Mouse (Mus musculus) myocyte (in vitro differentiated cells): ENCODE measurements around the gene Opn3. TPM values are rescaled to one million over a fixed set of nuclear protein-coding genes. Genes with fewer than 3 reads are reported as not detected.
A peak's percentile ranks its signal among the peaks of the same experiment; 100 is the strongest.

ENCODE experiments used
- H3K27me3 ChIP-seq: one replicate; pipeline ENCODE4 v1.6.1; 2011; ENCODE audit not compliant: control insufficient read depth, insufficient read depth, insufficient read length
- H3K36me3 ChIP-seq: one replicate; pipeline ENCODE4 v1.6.1; 2011; ENCODE audit not compliant: control insufficient read depth, insufficient read depth
- H3K4me2 ChIP-seq: one replicate; pipeline ENCODE4 v1.6.1; 2011; ENCODE audit warnings: low read depth, control low read depth
- H3K4me3 ChIP-seq: one replicate; pipeline ENCODE4 v1.5.1; 2011; ENCODE audit warnings: mild to moderate bottlenecking, control low read depth, moderate library complexity
- H3K79me2 ChIP-seq: one replicate; pipeline ENCODE4 v1.6.1; 2011; ENCODE audit not compliant: control insufficient read depth, insufficient read depth
- H3ac ChIP-seq: one replicate; pipeline ENCODE4 v1.6.1; 2011; ENCODE audit not compliant: control insufficient read depth, insufficient read length
- CEBPB ChIP-seq: IDR thresholded peaks from 2 replicates; pipeline ENCODE4 v1.6.1; 2011; ENCODE audit warnings: mild to moderate bottlenecking, moderate library complexity; ENCODE audit not compliant: poor library complexity, insufficient read depth, severe bottlenecking
- E2F4 ChIP-seq: IDR thresholded peaks from one replicate; pipeline ENCODE4 v1.6.1; 2011; ENCODE audit warnings: mild to moderate bottlenecking, control low read depth, moderate library complexity; ENCODE audit not compliant: insufficient read depth
- MAX ChIP-seq: IDR thresholded peaks from one replicate; pipeline ENCODE4 v1.6.1; 2011; ENCODE audit warnings: low read depth, mild to moderate bottlenecking, control low read depth
- MYOD1 ChIP-seq, 3 experiments: IDR thresholded peaks; one replicate each; pipeline ENCODE4 v1.6.1; 2011; ENCODE audit warnings: control low read depth in 2 of 3, low read depth in 2 of 3, mild to moderate bottlenecking in 2 of 3, moderate library complexity in 1 of 3; ENCODE audit not compliant: insufficient read length in 2 of 3, control insufficient read depth in 1 of 3
- MYOG ChIP-seq, 3 experiments: IDR thresholded peaks; one replicate each; pipeline ENCODE4 v1.6.1; 2011; ENCODE audit warnings: control low read depth in 2 of 3, low read depth in 2 of 3, mild to moderate bottlenecking in 2 of 3; ENCODE audit not compliant: insufficient read length in 2 of 3, control insufficient read depth in 1 of 3, insufficient read depth in 1 of 3
- POLR2A ChIP-seq: IDR thresholded peaks from one replicate; pipeline ENCODE4 v1.6.1; 2011; ENCODE audit warnings: low read depth, mild to moderate bottlenecking, control low read depth, moderate library complexity; ENCODE audit not compliant: insufficient read length
- POLR2AphosphoS2 ChIP-seq: IDR thresholded peaks from one replicate; pipeline ENCODE4 v1.6.1; 2011; ENCODE audit warnings: low read depth, control low read depth; ENCODE audit not compliant: insufficient read length
- REST ChIP-seq: IDR thresholded peaks from one replicate; pipeline ENCODE4 v1.6.1; 2011; ENCODE audit warnings: mild to moderate bottlenecking, control low read depth, moderate library complexity; ENCODE audit not compliant: insufficient read depth, insufficient read length
- SRF ChIP-seq: IDR thresholded peaks from one replicate; pipeline ENCODE4 v1.6.1; 2011; ENCODE audit warnings: low read depth; ENCODE audit not compliant: control insufficient read depth, insufficient read length
- TCF12 ChIP-seq: IDR thresholded peaks from one replicate; pipeline ENCODE4 v1.6.1; 2011; ENCODE audit warnings: mild to moderate bottlenecking, control low read depth; ENCODE audit not compliant: poor library complexity, insufficient read depth, severe bottlenecking
- TCF3 ChIP-seq: IDR thresholded peaks from one replicate; pipeline ENCODE4 v1.6.1; 2011; ENCODE audit warnings: low read depth, control low read depth; ENCODE audit not compliant: insufficient read length
- USF1 ChIP-seq: IDR thresholded peaks from one replicate; pipeline ENCODE4 v1.6.1; 2011; ENCODE audit warnings: low read depth, mild to moderate bottlenecking, control low read depth, moderate library complexity
- polyA plus RNA-seq: library from polyadenylated mRNA; unstranded; fragments of >200 nt; fragmentation: generic; extraction: Trizol; gene quantifications from one replicate; pipeline ENCODE4 v1.2.1, GENCODE M21; 2012; ENCODE audit warnings: missing spikeins

Opn3 gene
- polyA plus RNA-seq, 1 experiment, result 4.8 TPM

GRCm38 (mm10) chr1:175707599-175707998 lies 15.0 kb upstream of the Opn3 start:
- Histone ChIP-seq H3K4me2 (no peak overlapping the region), H3K36me3 (no peaks in the 10 kb centered on the region), H3K4me3 (no peak overlapping the region), H3K27me3 (no peaks in the 10 kb centered on the region), H3K79me2 (no peaks in the 10 kb centered on the region), H3ac (no peak overlapping the region)
- no peak for TF ChIP-seq MYOG (IDR thresholded peaks at IDR 0.05; ENCODE audit: control insufficient read depth in 1 of 3, insufficient read depth in 1 of 3, insufficient read length in 2 of 3, low read depth in 2 of 3)
- no peak for TF ChIP-seq USF1
- TF ChIP-seq POLR2AphosphoS2, result no peak
- TF ChIP-seq TCF12, result no peak
- TF ChIP-seq REST, result no peak

GRCm38 (mm10) chr1:175701145-175701544 lies 8.6 kb upstream of the Opn3 start:
- H3K36me3 ChIP-seq, result no peaks in the 10 kb centered on the region
- no peak overlapping the region for H3K4me3 ChIP-seq
- TF ChIP-seq CEBPB (no peak), TCF3 (no peak), E2F4 (no peak), POLR2A (no peak), POLR2AphosphoS2 (no peak), TCF12 (no peak), USF1 (no peak), MYOG (IDR thresholded peaks at IDR 0.05; ENCODE audit: control insufficient read depth in 1 of 3, insufficient read depth in 1 of 3, insufficient read length in 2 of 3, low read depth in 2 of 3) (no peak), MYOD1 (IDR thresholded peaks at IDR 0.05; ENCODE audit: control insufficient read depth in 1 of 3, insufficient read length in 2 of 3, low read depth in 2 of 3) (no peak), REST (no peak)
- no peak overlapping the region for H3K4me2 ChIP-seq
- H3K27me3 ChIP-seq, result no peaks in the 10 kb centered on the region
- H3ac ChIP-seq, result no peak overlapping the region
- H3K79me2 ChIP-seq, result no peaks in the 10 kb centered on the region

- Histone ChIP-seq H3K36me3 (no peaks in the 10 kb centered on the region), H3K4me2 (no peak overlapping the region), H3ac (no peak overlapping the region), H3K79me2 (no peaks in the 10 kb centered on the region), H3K27me3 (no peaks in the 10 kb centered on the region), H3K4me3 (no peak overlapping the region)
- no peak for TF ChIP-seq TCF3
- TF ChIP-seq USF1, result peak; percentile 27
- no peak for TF ChIP-seq TCF12
- TF ChIP-seq E2F4, result no peak
- no peak for TF ChIP-seq POLR2A
- TF ChIP-seq SRF, result no peak
These were observed 7.2 kb upstream of the Opn3 start for GRCm38 (mm10) chr1:175699796-175700195.

GRCm38 (mm10) chr1:175699375-175699774 lies 6.8 kb upstream of the Opn3 start:
- H3K4me2 ChIP-seq, result no peak overlapping the region
- H3K27me3 ChIP-seq, result no peaks in the 10 kb centered on the region
- no peaks in the 10 kb centered on the region for H3K79me2 ChIP-seq
- no peak overlapping the region for H3K4me3 ChIP-seq
- TF ChIP-seq USF1 (no peak), MYOG (IDR thresholded peaks at IDR 0.05; ENCODE audit: control insufficient read depth in 1 of 3, insufficient read depth in 1 of 3, insufficient read length in 2 of 3, low read depth in 2 of 3) (no peak), MAX (no peak), CEBPB (no peak), POLR2A (no peak), TCF12 (no peak), MYOD1 (IDR thresholded peaks at IDR 0.05; ENCODE audit: control insufficient read depth in 1 of 3, insufficient read length in 2 of 3, low read depth in 2 of 3) (no peak), E2F4 (no peak), TCF3 (no peak), POLR2AphosphoS2 (no peak), REST (no peak), SRF (no peak)
- no peaks in the 10 kb centered on the region for H3K36me3 ChIP-seq
- no peak overlapping the region for H3ac ChIP-seq

- Histone ChIP-seq H3K36me3 (no peaks in the 10 kb centered on the region), H3K4me2 (no peak within 1 kb of the TSS), H3K27me3 (no peaks in the 10 kb centered on the region), H3K4me3 (no peak within 1 kb of the TSS), H3K79me2 (no peaks in the 10 kb centered on the region), H3ac (no peak within 1 kb of the TSS)
- TF ChIP-seq REST (no peak), MYOG (IDR thresholded peaks at IDR 0.05; ENCODE audit: control insufficient read depth in 1 of 3, insufficient read depth in 1 of 3, insufficient read length in 2 of 3, low read depth in 2 of 3) (no peak), E2F4 (no peak), MYOD1 (IDR thresholded peaks at IDR 0.05; ENCODE audit: control insufficient read depth in 1 of 3, insufficient read length in 2 of 3, low read depth in 2 of 3) (no peak), TCF3 (no peak), USF1 (no peak), POLR2AphosphoS2 (no peak), CEBPB (no peak), TCF12 (no peak), POLR2A (no peak), SRF (no peak), MAX (no peak)
These were observed 5.7 kb upstream of the Opn3 start, which contains the start of gene Wdr64 for GRCm38 (mm10) chr1:175698293-175698692. Wdr64 (plus strand) TSS chr1:175698593.
